Mouse (Mus musculus): ENCODE measurements at regions not wholly inside any gene's neighbourhood (a gene's known extent, or its start where the extent isn't known, plus 50 kb on each side); places are given as distances from the start of the nearest gene placed in this dataset.

DNA sequence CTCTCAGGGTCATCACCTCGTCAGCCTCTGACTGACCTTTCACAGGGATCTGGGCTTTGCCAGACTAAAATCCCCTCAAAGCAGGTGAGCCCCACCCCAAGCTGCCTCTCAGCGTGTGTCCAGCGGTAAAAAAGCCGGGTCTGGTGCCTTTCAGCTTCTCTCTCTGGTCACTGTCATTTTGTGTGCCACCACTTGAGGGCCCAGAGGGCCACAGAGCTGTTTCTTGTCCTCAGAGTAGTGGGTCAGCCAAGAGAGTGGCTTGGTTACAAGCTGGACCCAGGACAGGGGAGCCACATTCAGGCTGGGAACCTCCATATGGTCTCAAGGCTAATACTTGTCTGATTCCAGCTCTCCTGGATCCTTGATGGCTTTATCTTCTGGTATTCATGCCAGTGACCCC lies 89.0 kb downstream of the Hif1an start:
- 6% methylated on average over 4 of the region's 4 CpGs for WGBS
- no peak for ATAC-seq (replicated peaks; ENCODE audit: insufficient number of reproducible peaks, insufficient read depth, low FRiP score, low read depth)
- Histone ChIP-seq H3K4me1 (replicated peaks) (no peaks in the 10 kb centered on the region), H3K36me3 (no peaks in the 10 kb centered on the region), H3K27me3 (peaks cover 87% of the 10 kb centered on the region), H3K27ac (no peak overlapping the region), H3K4me3 (no peak overlapping the region), H3K9me3 (replicated peaks) (no peaks in the 10 kb centered on the region), H3K4me2 (no peak overlapping the region), H3K9ac (no peak overlapping the region)

- H3K27ac ChIP-seq, result no peak overlapping the region
- 6% methylated on average over 6 of the region's 6 CpGs for WGBS
- no peak overlapping the region for H3K4me2 ChIP-seq
- H3K9me3 ChIP-seq (replicated peaks), result no peaks in the 10 kb centered on the region
- H3K4me3 ChIP-seq, result no peak overlapping the region
- H3K9ac ChIP-seq, result no peak overlapping the region
- H3K36me3 ChIP-seq, result no peaks in the 10 kb centered on the region
- H3K27me3 ChIP-seq, result peaks cover 83% of the 10 kb centered on the region
- no peak; the same call in 1 of the 2 replicates for ATAC-seq (replicated peaks; ENCODE audit: insufficient number of reproducible peaks, insufficient read depth, low FRiP score, low read depth)
- H3K4me1 ChIP-seq (replicated peaks), result no peaks in the 10 kb centered on the region
These were observed 93.1 kb downstream of the Hif1an start for GRCm38 (mm10) chr19:44655719-44656118.

DNA sequence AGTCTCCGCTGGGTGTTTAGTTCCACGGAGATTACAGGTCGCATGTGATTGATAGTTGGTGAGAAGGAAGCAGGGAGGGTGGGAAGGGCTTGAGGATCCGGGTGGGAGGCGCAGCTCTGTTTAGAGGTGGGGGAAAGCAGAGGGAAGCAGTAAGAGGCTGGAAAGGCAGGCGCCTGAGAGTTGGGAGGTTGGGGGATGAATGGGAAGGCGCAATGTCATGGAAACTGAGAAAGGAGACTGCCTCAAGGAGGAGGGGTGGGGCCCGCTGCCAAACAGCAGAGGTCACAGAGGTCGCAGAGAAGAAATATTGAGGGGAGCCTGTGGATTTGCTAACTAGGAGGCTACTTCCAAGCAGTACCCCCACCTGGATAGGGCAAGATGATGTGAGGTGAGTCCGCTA lies 96.5 kb upstream of the Pax2 start:
- Histone ChIP-seq H3K27me3 (peaks cover 89% of the 10 kb centered on the region), H3K4me2 (no peak overlapping the region), H3K27ac (no peak overlapping the region), H3K4me3 (no peak overlapping the region), H3K4me1 (replicated peaks) (no peaks in the 10 kb centered on the region), H3K9ac (no peak overlapping the region), H3K9me3 (replicated peaks) (no peaks in the 10 kb centered on the region), H3K36me3 (no peaks in the 10 kb centered on the region)
- WGBS, result 21% methylated on average over 10 of the region's 10 CpGs
- no peak for ATAC-seq (replicated peaks; ENCODE audit: insufficient number of reproducible peaks, insufficient read depth, low FRiP score, low read depth)

GRCm38 (mm10) chr19:44669535-44669958 lies 86.3 kb upstream of the Pax2 start:
- H3K4me2 ChIP-seq, result peak overlapping the region; percentile 48
- 2% methylated on average over 14 of the region's 14 CpGs for WGBS
- H3K27ac ChIP-seq, result no peak overlapping the region
- peak overlapping the region; percentile 28 for H3K4me3 ChIP-seq
- H3K9ac ChIP-seq, result no peak overlapping the region
- H3K27me3 ChIP-seq, result peaks cover 94% of the 10 kb centered on the region
- H3K9me3 ChIP-seq (replicated peaks), result no peaks in the 10 kb centered on the region
- no peaks in the 10 kb centered on the region for H3K36me3 ChIP-seq
- peaks cover 23% of the 10 kb centered on the region for H3K4me1 ChIP-seq (replicated peaks)
- ATAC-seq (replicated peaks; ENCODE audit: insufficient number of reproducible peaks, insufficient read depth, low FRiP score, low read depth), result no peak

DNA sequence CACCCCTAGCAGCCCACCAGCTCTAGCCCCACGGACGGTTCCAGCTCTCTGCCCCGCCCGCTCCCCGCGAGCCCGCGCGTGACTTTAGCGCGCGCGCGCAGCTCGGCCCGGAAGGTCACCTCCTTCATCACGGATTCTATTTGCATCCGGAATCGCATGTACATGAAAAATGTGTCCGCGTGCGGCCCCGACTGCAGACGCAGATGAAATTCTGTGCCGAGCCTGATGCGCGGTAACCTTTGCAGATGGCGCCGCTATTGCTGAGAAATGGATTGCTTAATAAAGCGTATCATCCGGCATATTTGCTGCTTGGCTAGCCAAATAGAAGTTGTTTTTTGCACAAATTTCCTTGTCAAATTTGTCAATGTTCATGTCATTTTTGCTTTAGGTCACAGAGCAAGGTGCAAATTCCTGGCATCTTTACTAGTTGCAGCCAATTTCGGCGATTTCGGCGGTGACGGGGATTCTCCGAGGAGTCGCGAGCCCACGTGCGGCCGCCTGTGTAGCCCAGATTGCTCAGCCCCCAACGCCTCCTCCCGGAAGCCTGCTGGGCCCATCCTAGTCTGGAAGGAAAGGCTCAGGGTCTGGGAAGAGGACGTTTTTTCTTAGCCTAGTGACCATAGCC lies 81.1 kb upstream of the Pax2 start:
- Histone ChIP-seq H3K4me1 (replicated peaks) (peaks cover 23% of the 10 kb centered on the region), H3K9me3 (replicated peaks) (no peaks in the 10 kb centered on the region), H3K9ac (no peak overlapping the region), H3K36me3 (no peaks in the 10 kb centered on the region), H3K4me3 (peak overlapping the region; percentile 22; the same call in 1 of the 2 replicates), H3K27me3 (peaks cover 95% of the 10 kb centered on the region), H3K27ac (no peak overlapping the region), H3K4me2 (peak overlapping the region; percentile 6; the same call in 1 of the 2 replicates)
- no peak for ATAC-seq (replicated peaks; ENCODE audit: insufficient number of reproducible peaks, insufficient read depth, low FRiP score, low read depth)
- 7% methylated on average over 45 of the region's 45 CpGs for WGBS

GRCm38 (mm10) chr19:44676555-44677120 lies 79.2 kb upstream of the Pax2 start:
- Histone ChIP-seq H3K9me3 (replicated peaks) (no peaks in the 10 kb centered on the region), H3K36me3 (no peaks in the 10 kb centered on the region), H3K27me3 (peaks cover 98% of the 10 kb centered on the region), H3K9ac (no peak overlapping the region), H3K27ac (no peak overlapping the region), H3K4me3 (no peak overlapping the region), H3K4me2 (no peak overlapping the region), H3K4me1 (replicated peaks) (peaks cover 12% of the 10 kb centered on the region)
- ATAC-seq (replicated peaks; ENCODE audit: insufficient number of reproducible peaks, insufficient read depth, low FRiP score, low read depth), result no peak
- WGBS, result 8% methylated on average over 12 of the region's 12 CpGs

DNA sequence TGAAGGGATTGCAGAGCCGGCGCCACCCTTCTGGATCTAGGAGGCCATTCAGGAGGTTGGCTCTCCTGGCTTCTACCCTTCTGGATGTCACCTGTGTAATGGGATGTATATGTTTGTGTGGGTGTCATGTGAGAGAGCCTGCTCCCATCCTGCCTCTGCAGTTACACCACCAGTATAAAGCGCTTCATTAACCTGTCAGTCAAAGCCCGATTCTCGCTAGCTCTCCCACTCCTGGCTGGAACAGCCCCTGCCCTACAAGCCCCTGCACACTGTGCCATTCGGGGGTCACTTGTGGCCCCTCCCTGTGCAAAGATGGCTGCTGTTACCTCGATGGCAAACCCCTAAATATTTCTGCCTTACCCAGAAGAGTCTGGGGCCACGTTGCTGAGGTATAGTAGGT lies 78.5 kb upstream of the Pax2 start:
- no peak for ATAC-seq (replicated peaks; ENCODE audit: insufficient number of reproducible peaks, insufficient read depth, low FRiP score, low read depth)
- Histone ChIP-seq H3K9me3 (replicated peaks) (no peaks in the 10 kb centered on the region), H3K36me3 (no peaks in the 10 kb centered on the region), H3K4me3 (no peak overlapping the region), H3K9ac (no peak overlapping the region), H3K4me1 (replicated peaks) (peaks cover 6% of the 10 kb centered on the region; the same call in 1 of the 2 replicates), H3K27me3 (peaks cover 98% of the 10 kb centered on the region), H3K4me2 (no peak overlapping the region), H3K27ac (no peak overlapping the region)
- whole genome bisulfite sequencing, result 49% methylated on average over 8 of the region's 8 CpGs

DNA sequence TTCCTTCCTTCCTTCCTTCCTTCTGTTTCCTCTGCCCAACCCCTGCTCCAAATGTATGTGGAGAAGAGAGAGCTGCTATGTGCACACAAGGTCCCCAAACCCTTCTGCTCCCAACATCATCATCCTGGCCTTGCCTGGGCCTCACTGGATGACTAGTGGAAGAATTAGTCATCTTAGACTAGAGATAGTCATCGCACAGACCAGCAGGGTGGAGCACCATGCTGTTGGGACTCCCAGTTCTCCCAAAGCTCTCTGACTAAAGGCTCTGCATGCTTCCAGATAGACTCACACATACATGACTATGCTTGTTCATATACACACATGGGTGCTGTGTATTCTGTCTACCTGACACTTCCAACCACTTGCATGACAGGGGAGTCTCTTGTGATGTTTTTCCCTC lies 77.2 kb upstream of the Pax2 start:
- H3K4me1 ChIP-seq (replicated peaks), result peaks cover 7% of the 10 kb centered on the region; the same call in 1 of the 2 replicates
- no peak for ATAC-seq (replicated peaks; ENCODE audit: insufficient number of reproducible peaks, insufficient read depth, low FRiP score, low read depth)
- 74% methylated on average over 1 of the region's 1 CpGs for WGBS

GRCm38 (mm10) chr19:44681675-44682074 lies 74.2 kb upstream of the Pax2 start:
- H3K9ac ChIP-seq, result no peak overlapping the region
- 14% methylated on average over 8 of the region's 8 CpGs for WGBS
- peaks cover 9% of the 10 kb centered on the region for H3K4me1 ChIP-seq (replicated peaks)
- H3K27ac ChIP-seq, result no peak overlapping the region
- no peaks in the 10 kb centered on the region for H3K9me3 ChIP-seq (replicated peaks)
- no peak overlapping the region for H3K4me3 ChIP-seq
- no peak for ATAC-seq (replicated peaks; ENCODE audit: insufficient number of reproducible peaks, insufficient read depth, low FRiP score, low read depth)
- no peak overlapping the region for H3K4me2 ChIP-seq
- H3K27me3 ChIP-seq, result peaks cover 98% of the 10 kb centered on the region
- H3K36me3 ChIP-seq, result no peaks in the 10 kb centered on the region

More for the DNA sequence above, 77.2 kb upstream of the Pax2 start:
- Histone ChIP-seq H3K4me2 (no peak overlapping the region), H3K9me3 (replicated peaks) (no peaks in the 10 kb centered on the region), H3K36me3 (no peaks in the 10 kb centered on the region), H3K27ac (no peak overlapping the region), H3K9ac (no peak overlapping the region), H3K4me3 (no peak overlapping the region), H3K27me3 (peaks cover 98% of the 10 kb centered on the region)

- 3% methylated on average over 12 of the region's 12 CpGs for WGBS
- Histone ChIP-seq H3K4me1 (replicated peaks) (peaks cover 9% of the 10 kb centered on the region), H3K27me3 (peaks cover 98% of the 10 kb centered on the region), H3K9ac (no peak overlapping the region), H3K27ac (no peak overlapping the region), H3K36me3 (no peaks in the 10 kb centered on the region), H3K9me3 (replicated peaks) (no peaks in the 10 kb centered on the region), H3K4me2 (no peak overlapping the region), H3K4me3 (no peak overlapping the region)
- no peak for ATAC-seq (replicated peaks; ENCODE audit: insufficient number of reproducible peaks, insufficient read depth, low FRiP score, low read depth)
These were observed 72.7 kb upstream of the Pax2 start for GRCm38 (mm10) chr19:44683191-44683590.

- Histone ChIP-seq H3K27me3 (peaks cover 100% of the 10 kb centered on the region), H3K4me3 (peak overlapping the region; percentile 37), H3K9ac (no peak overlapping the region), H3K27ac (no peak overlapping the region), H3K4me1 (replicated peaks) (peaks cover 9% of the 10 kb centered on the region), H3K36me3 (no peaks in the 10 kb centered on the region), H3K9me3 (replicated peaks) (no peaks in the 10 kb centered on the region), H3K4me2 (peak overlapping the region; percentile 53)
- no peak for ATAC-seq (replicated peaks; ENCODE audit: insufficient number of reproducible peaks, insufficient read depth, low FRiP score, low read depth)
- 2% methylated on average over 46 of the region's 48 CpGs for WGBS
These were observed 71.8 kb upstream of the Pax2 start for GRCm38 (mm10) chr19:44684061-44684514.

- 33% methylated on average over 7 of the region's 7 CpGs for WGBS
- ATAC-seq (replicated peaks; ENCODE audit: insufficient number of reproducible peaks, insufficient read depth, low FRiP score, low read depth), result no peak
- Histone ChIP-seq H3K36me3 (no peaks in the 10 kb centered on the region), H3K9ac (no peak overlapping the region), H3K4me2 (no peak overlapping the region), H3K9me3 (replicated peaks) (no peaks in the 10 kb centered on the region), H3K4me3 (no peak overlapping the region), H3K27ac (no peak overlapping the region), H3K27me3 (peaks cover 99% of the 10 kb centered on the region), H3K4me1 (replicated peaks) (peaks cover 9% of the 10 kb centered on the region)
These were observed 69.8 kb upstream of the Pax2 start for GRCm38 (mm10) chr19:44686061-44686460.

Measured in heart, embryonic 15.5 days (tissue).